Mouse (Mus musculus) brown adipose tissue, adult 24 weeks (tissue): Measurements from ENCODE around the gene Atrn. TPM values are rescaled to one million over a fixed set of nuclear protein-coding genes. Genes with fewer than 3 reads are reported as not detected.

Source experiments
- H3K27ac ChIP-seq: fragments of 200-500 bp; replicated peaks from 2 replicates; pipeline ENCODE4 v1.5.1; 2012; ENCODE audit warnings: low read depth, mild to moderate bottlenecking, low read length
- H3K4me1 ChIP-seq: fragments of 200-500 bp; 2 replicates; pipeline ENCODE4 v1.6.1; 2012; ENCODE audit warnings: low read length, mixed read lengths; ENCODE audit not compliant: control insufficient read depth, insufficient read depth, insufficient read length
- H3K4me3 ChIP-seq: fragments of 200-500 bp; 2 replicates; pipeline ENCODE4 v1.5.1; 2012; ENCODE audit warnings: low read depth, mild to moderate bottlenecking, low read length, moderate library complexity; ENCODE audit not compliant: insufficient read depth
- polyA plus RNA-seq: library from polyadenylated mRNA; stranded (reverse); fragments of >200 nt; gene quantifications from 2 replicates; pipeline ENCODE4 v1.2.4, GENCODE M21; 2012; ENCODE audit not compliant: missing spikeins, insufficient read depth, insufficient read length

Gene Atrn
- 9.0 and 9.7 TPM in 2 replicates for polyA plus RNA-seq

DNA sequence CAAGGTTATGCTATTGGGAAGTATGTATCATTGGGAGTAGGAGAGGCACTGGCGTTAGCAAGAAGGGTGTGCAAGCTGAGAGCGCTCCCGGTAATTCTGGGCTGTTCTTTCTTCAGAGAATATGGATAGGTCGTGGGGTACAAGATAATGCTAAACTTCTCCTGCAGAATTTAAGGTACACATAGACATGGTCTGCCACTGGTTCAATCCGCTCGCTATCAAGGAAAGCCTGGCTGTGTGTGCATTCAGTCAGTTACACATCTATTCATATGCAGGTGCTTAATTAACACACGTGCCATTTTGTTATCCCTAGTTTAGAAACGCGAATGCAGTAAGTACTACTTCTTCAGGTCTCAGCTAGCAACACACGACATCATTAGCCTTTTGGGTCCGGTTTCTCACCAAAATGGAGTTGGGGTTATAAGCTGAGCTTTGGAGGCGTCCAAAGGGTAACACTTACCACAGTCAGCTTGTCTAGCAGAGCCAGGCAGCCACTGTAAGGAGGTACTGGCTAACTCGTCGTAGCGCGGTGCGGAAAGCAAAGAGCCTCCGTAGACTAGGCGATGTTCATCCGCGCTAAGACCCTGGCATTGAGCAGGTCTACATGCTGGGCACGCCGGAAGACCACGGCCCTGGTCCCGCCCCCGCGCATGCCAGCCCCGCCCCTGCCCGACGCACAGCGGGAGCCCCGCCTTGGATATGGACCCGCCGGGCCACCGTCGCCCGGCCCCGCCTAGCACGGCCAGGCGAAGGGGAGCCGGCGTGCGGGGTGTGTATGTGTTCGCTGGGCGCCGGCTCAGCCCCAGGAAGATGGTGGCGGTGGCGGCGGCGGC, at the start of gene Atrn, which contains the start of gene 4930402H24Rik:
Gene Atrn, plus strand, starts transcription at position 745 of the 833 bp plus-strand sequence.
Gene 4930402H24Rik, minus strand, starts transcription at position 656 of the 833 bp plus-strand sequence.
- H3K27ac ChIP-seq: peak within 1 kb of the TSS; percentile 43; the same call in 1 of the 2 replicates
- peaks cover 5% of the 10 kb centered on the region for H3K4me1 ChIP-seq

DNA sequence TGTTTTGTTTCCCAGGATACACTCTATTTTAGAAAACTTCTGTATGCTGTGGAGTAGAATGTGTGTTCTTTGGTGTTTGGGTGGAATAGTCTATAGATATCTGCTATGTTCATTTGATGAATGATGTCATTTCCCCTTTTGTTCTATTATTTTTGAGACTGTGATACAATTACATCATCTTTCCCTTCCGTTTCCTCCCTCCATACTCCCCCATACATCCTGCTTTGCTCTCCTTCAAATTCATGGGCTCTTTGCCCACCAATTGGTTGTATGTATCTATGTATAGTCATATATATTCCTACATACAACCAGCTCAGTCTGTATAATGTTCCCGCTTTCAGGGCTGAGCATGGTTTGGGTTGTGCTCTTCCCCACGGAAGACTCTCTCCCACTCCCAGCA, 44.2 kb upstream of the Atrn start:
- Histone ChIP-seq H3K27ac (no peak overlapping the region), H3K4me1 (peaks cover 7% of the 10 kb centered on the region; the same call in 1 of the 2 replicates)

More for the DNA sequence above, at the start of gene Atrn, which contains the start of gene 4930402H24Rik:
- peak within 1 kb of the TSS; percentile 97 for H3K4me3 ChIP-seq

DNA sequence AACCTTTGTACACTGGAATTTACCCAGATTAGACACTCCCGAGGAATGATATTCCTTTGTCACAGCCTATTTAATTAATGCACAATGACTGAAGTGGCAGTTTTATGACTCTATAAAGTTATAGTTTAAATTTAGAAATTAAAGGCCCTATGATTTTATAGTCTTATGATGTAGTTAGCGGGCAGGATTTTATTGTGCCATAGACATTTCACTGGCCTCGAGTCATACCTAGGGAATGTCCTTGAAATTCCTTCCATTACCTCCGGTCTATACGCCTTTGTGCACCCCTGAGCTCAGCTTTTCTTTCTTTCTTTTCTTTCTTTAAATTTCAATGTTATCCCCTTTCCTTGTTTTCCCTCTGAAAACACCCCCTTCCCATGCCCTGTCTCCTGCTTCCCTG, 35.4 kb upstream of the Atrn start:
- H3K4me1 ChIP-seq: no peaks in the 10 kb centered on the region
- no peak overlapping the region for H3K27ac ChIP-seq
- no peak overlapping the region for H3K4me3 ChIP-seq

More for the DNA sequence above, 44.2 kb upstream of the Atrn start:
- H3K4me3 ChIP-seq: no peak overlapping the region

DNA sequence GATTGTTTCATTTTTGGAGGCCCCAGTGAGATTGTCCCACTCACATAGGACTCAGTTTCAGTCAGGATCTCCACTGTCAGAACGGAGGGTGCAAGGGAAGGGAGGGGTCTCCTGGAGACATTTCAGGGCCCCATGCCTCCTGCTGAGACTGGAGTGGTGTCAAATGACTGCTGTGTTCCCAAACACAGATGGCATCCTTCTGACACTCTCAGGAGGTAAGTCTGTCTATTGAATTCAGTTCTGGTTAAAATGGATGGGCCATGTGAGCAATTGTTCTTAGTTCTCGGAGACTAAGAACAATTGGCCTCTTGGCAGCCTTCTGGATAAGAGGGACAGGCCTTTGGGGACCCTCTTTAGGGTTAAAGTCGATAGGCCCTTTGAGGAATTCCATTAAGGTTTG, 28.9 kb upstream of the Atrn start:
- Histone ChIP-seq H3K27ac (no peak overlapping the region), H3K4me3 (no peak overlapping the region)

DNA sequence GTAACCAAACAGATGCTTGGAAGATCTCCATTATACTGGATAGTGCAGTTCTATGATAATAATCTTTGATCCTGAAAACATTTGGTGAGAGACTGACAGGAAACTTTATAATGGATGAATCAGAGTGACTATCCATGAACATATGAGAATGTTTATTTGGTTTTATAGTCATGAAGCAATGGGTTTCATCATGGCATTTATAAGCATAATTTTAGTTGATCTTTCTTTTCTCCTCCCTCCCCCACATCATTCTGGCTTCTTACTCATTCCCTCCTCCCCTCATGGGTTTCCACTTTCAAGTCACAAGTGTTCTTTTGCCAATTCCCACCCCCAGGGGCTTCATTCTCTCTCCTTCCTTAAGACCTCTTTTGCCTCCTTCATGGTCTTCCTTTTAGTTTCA, 19.3 kb upstream of the Atrn start:
- Histone ChIP-seq H3K4me3 (no peak overlapping the region), H3K27ac (peak overlapping the region; percentile 85), H3K4me1 (peaks cover 2% of the 10 kb centered on the region; the same call in 1 of the 2 replicates)

More for the DNA sequence above, 28.9 kb upstream of the Atrn start:
- no peaks in the 10 kb centered on the region for H3K4me1 ChIP-seq

DNA sequence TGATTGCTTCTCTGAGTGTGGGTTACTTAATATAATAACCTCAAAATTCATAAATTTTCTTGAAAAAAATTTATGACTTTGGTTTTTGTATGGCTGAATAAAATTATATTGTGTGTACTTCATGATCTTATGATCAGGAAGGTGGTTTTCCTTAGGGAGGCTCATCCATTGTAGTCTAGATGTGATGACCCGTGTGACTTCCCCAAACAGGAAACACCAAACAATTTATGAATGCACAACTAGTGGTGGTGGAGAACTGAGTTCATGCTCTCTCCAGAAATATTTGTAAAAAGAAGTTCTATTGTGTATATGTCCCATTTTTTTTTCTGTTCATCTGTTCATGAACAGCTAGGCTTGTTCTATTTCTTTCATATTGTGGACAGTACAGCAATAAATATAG, 18.8 kb upstream of the Atrn start:
- Histone ChIP-seq H3K4me3 (no peak overlapping the region), H3K4me1 (peaks cover 2% of the 10 kb centered on the region; the same call in 1 of the 2 replicates), H3K27ac (peak overlapping the region; percentile 85; the same call in 1 of the 2 replicates)

DNA sequence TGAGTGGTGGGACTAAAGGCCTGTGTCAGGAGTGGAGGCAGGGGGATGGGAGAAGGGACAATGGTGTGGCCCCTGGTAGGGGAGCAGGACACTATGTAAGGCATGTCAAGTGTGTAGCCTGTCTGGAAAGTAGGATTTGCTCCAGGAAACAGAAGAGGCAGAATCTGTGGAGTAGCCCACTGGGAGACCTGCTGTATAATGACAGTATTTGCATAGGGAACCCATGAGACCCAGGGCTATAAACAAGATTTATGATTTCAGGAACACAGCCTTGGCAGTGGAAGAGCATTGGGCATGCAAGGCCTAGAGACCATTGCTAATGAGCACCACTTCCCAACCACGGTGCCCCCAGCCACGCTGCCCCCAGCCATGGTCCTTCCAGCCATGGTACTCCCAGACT, 9.4 kb upstream of the Atrn start:
- Histone ChIP-seq H3K27ac (no peak overlapping the region), H3K4me1 (peaks cover 3% of the 10 kb centered on the region; the same call in 1 of the 2 replicates), H3K4me3 (no peak overlapping the region)

DNA sequence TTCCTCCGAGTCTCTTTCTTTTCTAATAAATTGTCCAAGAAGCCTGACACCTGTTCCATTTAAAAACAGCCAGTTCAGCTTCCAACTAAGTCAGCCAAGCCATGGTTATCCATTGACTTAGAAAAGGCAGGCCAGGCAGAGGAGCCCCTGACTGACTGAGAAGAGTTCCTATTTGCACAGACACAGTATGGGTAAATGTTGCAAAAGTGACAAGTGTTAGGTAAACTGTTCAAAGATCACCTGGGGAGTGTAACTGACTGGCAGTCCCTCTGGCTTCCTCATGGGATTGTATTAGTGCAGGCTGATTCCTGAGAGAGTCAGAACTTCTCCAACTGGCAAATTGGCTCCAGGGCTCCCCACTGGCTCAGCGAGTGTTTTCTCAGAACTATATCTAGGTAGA, 8.4 kb upstream of the Atrn start:
- peaks cover 3% of the 10 kb centered on the region; the same call in 1 of the 2 replicates for H3K4me1 ChIP-seq
- no peak overlapping the region for H3K4me3 ChIP-seq
- no peak overlapping the region for H3K27ac ChIP-seq

DNA sequence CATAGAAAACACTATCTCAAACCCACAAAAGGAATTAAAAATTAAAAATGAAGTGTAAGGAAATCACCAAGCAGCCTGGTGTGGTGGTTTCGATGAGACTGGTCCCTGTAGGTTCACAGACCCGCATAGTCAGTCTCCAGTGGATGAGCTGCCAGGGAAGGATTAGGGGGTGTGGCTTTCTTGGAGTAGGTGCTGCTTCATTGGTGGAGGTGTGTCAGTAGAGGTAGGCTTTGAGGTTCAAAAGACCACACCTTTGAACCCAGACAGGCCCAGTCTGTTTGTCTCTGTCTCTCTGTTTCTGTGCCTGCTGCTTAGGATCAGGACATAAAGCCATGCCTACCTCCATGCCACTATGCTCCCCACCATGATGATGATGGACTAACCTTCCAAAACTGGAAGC, 7.5 kb upstream of the Atrn start:
- Histone ChIP-seq H3K4me1 (peaks cover 3% of the 10 kb centered on the region; the same call in 1 of the 2 replicates), H3K4me3 (no peak overlapping the region), H3K27ac (no peak overlapping the region)

DNA sequence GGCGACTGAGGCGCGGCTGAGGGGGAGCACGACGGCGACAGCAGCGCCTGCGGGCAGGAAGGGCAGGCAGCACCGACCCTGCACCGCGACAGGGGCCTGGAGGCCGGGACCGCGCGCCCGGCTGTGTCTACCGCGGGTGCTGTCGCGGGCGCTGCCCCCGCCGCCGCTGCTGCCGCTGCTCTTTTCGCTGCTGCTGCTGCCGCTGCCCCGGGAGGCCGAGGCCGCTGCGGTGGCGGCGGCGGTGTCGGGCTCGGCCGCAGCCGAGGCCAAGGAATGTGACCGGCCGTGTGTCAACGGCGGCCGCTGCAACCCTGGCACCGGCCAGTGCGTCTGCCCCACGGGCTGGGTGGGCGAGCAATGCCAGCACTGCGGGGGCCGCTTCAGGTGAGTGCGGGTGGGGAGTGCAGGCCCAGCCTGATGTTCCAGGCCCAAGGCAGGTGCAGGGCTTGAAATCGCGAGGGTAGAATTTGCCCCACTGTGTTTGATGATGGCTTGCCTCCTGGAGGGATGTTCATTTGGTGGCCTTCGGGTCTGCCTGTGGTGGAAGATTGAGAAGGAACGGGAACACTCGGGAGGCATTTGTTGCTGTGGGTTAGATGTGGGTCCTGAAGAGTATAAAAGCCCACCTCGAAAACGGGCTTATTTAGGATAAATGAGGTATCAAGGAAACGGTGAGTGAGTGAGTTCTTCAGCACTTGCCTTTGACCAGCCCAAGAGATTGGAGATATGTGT, 455 bp downstream of the Atrn start:
- Histone ChIP-seq H3K4me3 (peak overlapping the region; percentile 97), H3K27ac (no peak overlapping the region), H3K4me1 (peaks cover 5% of the 10 kb centered on the region)

DNA sequence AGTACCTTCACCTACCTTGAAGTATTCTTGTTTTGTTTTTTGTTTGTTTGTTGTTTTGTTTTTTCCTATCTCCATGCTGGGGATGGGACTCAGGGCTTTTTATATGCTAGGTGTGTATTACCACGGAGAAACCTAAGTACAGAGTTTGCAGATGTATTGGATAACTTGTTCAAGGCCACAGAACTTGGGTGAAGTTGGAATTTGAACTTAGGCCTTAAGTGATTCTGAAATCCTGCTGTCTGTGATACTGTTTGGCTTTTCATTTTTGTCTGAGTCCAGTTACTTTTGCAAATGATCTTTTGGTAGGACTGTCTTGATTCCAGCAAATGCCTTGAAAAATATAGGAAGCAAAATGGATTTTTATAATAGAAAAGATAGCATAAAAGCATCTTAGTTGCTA, 5.4 kb downstream of the Atrn start:
- Histone ChIP-seq H3K4me3 (no peak overlapping the region), H3K27ac (no peak overlapping the region), H3K4me1 (peaks cover 5% of the 10 kb centered on the region; the same call in 1 of the 2 replicates)

DNA sequence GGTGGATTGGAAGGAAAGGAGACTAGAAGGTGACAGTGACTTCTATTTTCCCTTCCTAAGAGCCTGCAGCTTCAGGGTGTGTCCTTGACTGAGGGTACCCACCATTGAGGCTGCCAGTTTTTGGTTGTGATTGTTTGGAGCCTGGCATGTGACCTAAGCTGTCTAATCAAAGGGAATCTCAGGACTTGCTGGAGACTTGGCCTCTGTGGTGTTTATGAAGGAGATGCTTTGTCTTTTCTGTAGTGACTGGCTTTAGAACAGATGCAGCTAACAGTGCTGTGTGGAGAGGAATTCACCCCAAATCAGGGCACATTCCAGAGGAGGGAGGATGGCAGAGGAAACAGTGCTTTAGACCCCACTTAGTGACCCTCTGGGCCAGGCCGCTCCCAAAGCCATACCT, 8.6 kb downstream of the Atrn start:
- peaks cover 8% of the 10 kb centered on the region; the same call in 1 of the 2 replicates for H3K4me1 ChIP-seq
- H3K27ac ChIP-seq: 0 out of 2 replicates have a peak overlapping the region, but pooled peaks have one; percentile 8
- no peak overlapping the region for H3K4me3 ChIP-seq

DNA sequence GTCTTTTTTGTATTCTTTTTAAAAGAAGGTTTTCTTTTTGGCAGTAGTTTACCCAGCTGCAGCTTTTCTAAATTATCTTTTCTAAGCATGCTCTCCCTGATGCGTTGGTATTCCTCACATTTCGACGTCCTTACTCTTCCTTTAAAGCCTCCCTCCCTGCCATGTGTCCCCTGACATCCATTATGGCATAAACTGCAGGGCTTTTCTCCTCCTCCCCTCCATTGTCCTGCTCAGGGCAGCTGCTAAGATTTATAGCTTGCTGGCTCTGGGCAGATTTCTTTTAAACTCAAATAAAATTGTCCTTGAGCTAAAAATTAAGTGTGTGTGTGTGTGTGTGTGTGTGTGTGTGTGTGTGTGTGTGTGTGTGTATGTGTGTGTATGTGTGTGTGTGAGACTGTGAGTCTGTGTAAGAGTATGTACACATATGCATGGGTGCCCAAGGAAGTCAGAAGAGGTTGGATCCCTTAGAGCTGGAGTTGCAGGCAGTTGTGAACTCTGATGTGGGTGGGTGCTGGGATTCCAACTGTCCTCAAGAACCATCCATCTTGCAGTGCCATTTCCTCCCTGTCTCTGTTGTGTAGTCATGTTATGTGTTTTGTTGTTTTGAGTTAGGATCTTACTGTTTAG, 10.3 kb downstream of the Atrn start:
- no peak overlapping the region for H3K4me3 ChIP-seq
- no peak overlapping the region; the same call in 1 of the 2 replicates for H3K27ac ChIP-seq

DNA sequence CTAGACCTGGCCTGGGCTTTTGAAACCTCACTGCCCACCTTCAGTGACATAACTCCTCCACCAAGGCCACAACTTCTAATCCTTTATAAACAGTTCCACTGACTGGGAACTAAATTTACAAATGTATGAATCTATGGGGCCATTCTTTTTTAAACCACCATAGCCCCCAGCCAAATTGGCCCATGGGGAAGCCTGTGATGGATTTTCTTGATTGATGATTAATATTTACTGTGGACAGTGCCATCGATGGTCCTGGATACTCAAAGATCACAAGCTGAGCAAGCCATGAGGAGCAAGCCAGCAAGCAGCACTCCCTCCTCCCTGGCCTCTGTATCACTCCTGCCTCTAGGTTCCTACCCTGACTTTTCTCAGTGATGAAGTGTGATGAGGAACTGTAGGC, 11.4 kb downstream of the Atrn start:
- H3K4me1 ChIP-seq: peaks cover 8% of the 10 kb centered on the region; the same call in 1 of the 2 replicates
- no peak overlapping the region for H3K4me3 ChIP-seq
- H3K27ac ChIP-seq: no peak overlapping the region

More for the DNA sequence above, 10.3 kb downstream of the Atrn start:
- H3K4me1 ChIP-seq: peaks cover 8% of the 10 kb centered on the region; the same call in 1 of the 2 replicates
